In genomic region chr19:36535186-36535585, GRCm38 (mm10) we compare ENCODE assay signal across 8 mouse cellular contexts. TPM values are rescaled to one million over a fixed set of nuclear protein-coding genes. Genes with fewer than 3 reads are reported as not detected.
A peak's percentile ranks its signal among the peaks of the same experiment; 100 is the strongest.
DNase-seq lines count a peak whose midpoint lies in the region; ATAC-seq and TF ChIP-seq lines count a peak whose summit lies in the region.

No protein-coding gene starts in this region.

- TF ChIP-seq EP300 in lung, postnatal 0 days (IDR thresholded peaks at IDR 0.05) = no peak

- WGBS in heart, embryonic 13.5 days = 39% methylated on average over 2 of the region's 2 CpGs
- 44% methylated on average over 2 of the region's 2 CpGs for WGBS in lung, postnatal 0 days
- WGBS in limb, embryonic 15.5 days = 47% methylated on average over 2 of the region's 2 CpGs

- peaks cover 26% of the 10 kb centered on the region for H3K4me1 ChIP-seq in heart, embryonic 13.5 days
- 0 out of 2 replicates have a peak, but pooled peaks cover 5% of the 10 kb centered on the region for H3K4me1 ChIP-seq in lung, postnatal 0 days (ENCODE audit: insufficient read depth, low read depth, low read length)
- H3K4me1 ChIP-seq in limb, embryonic 15.5 days = peaks cover 14% of the 10 kb centered on the region

- H3K9me3 ChIP-seq in heart, embryonic 13.5 days = no peaks in the 10 kb centered on the region
- no peaks in the 10 kb centered on the region for H3K9me3 ChIP-seq in lung, postnatal 0 days (ENCODE audit: low read length)
- no peaks in the 10 kb centered on the region for H3K9me3 ChIP-seq in limb, embryonic 15.5 days

- TF ChIP-seq CTCF in lung, postnatal 0 days (IDR thresholded peaks at IDR 0.05) = no peak

- peak overlapping the region; percentile 62; the same call in 1 of the 2 replicates for H3K9ac ChIP-seq in heart, embryonic 13.5 days
- H3K9ac ChIP-seq in lung, postnatal 0 days (replicated peaks; ENCODE audit: low read depth) = no peak overlapping the region
- no peak overlapping the region for H3K9ac ChIP-seq in limb, embryonic 15.5 days

- peaks cover 10% of the 10 kb centered on the region for H3K27me3 ChIP-seq in heart, embryonic 13.5 days (replicated peaks)
- no peaks in the 10 kb centered on the region for H3K27me3 ChIP-seq in lung, postnatal 0 days (replicated peaks; ENCODE audit: insufficient read depth, low read length)
- H3K27me3 ChIP-seq in limb, embryonic 15.5 days = 0 out of 2 replicates have a peak, but pooled peaks cover 5% of the 10 kb centered on the region

- no peak for DNase-seq in heart, adult 18-20 months
- no peak for DNase-seq in lung, postnatal 0 days (ENCODE audit: low spot score)
- DNase-seq in lung, postnatal 4 days = no peak
- no peak for DNase-seq in MN1 (ENCODE audit: low spot score)
- DNase-seq in natural killer cell, adult 2 months (ENCODE audit: low spot score in 2 of 2) = no peak
- no peak for DNase-seq in layer of hippocampus, adult 11-12 months (ENCODE audit: low spot score)

- H3K4me3 ChIP-seq in heart, embryonic 13.5 days = peak overlapping the region; percentile 8; the same call in 1 of the 2 replicates
- no peak overlapping the region for H3K4me3 ChIP-seq in lung, postnatal 0 days (ENCODE audit: low read depth, low read length)
- no peak overlapping the region for H3K4me3 ChIP-seq in limb, embryonic 15.5 days

- no peak for ATAC-seq in heart, embryonic 13.5 days (ENCODE audit: extremely low read depth, insufficient number of reproducible peaks, low FRiP score, low TSS enrichment)
- ATAC-seq in lung, postnatal 0 days = no peak
- no peak for ATAC-seq in limb, embryonic 15.5 days (ENCODE audit: insufficient number of reproducible peaks, low FRiP score, low TSS enrichment, low read depth)

- H3K27ac ChIP-seq in heart, embryonic 13.5 days (replicated peaks) = peak overlapping the region; percentile 53
- no peak overlapping the region for H3K27ac ChIP-seq in lung, postnatal 0 days (ENCODE audit: low read length)
- 0 out of 2 replicates have a peak overlapping the region, but pooled peaks have one; percentile 43 for H3K27ac ChIP-seq in limb, embryonic 15.5 days

- no peaks in the 10 kb centered on the region for H3K36me3 ChIP-seq in heart, embryonic 13.5 days
- H3K36me3 ChIP-seq in lung, postnatal 0 days (ENCODE audit: insufficient read depth, low read length) = no peaks in the 10 kb centered on the region
- no peaks in the 10 kb centered on the region for H3K36me3 ChIP-seq in limb, embryonic 15.5 days

- H3K4me2 ChIP-seq in heart, embryonic 13.5 days = peak overlapping the region; percentile 57
- peak overlapping the region; percentile 49 for H3K4me2 ChIP-seq in lung, postnatal 0 days (replicated peaks; ENCODE audit: low read depth, low read length)
- peak overlapping the region; percentile 39 for H3K4me2 ChIP-seq in limb, embryonic 15.5 days

RNA-seq across cellular contexts. Expression of gene Hectd2, which starts 19.3 kb away (rescaled TPM):
- 6.0 and 6.1 TPM in 2 replicates for polyA plus RNA-seq in heart, embryonic 13.5 days (2015; fragmentation: Nextera tagmentation; extraction: Ambion mirVana)
- total RNA-seq in heart, adult 18-20 months (2021) = 1 to 10 TPM; 1.5 TPM
- polyA plus RNA-seq in lung, postnatal 0 days (2015; fragmentation: Nextera tagmentation; extraction: Ambion mirVana) = 1.4 and 1.6 TPM in 2 replicates
- 3.6 and 4.5 TPM in 2 replicates for polyA plus RNA-seq in limb, embryonic 15.5 days (2015; fragmentation: Nextera tagmentation; extraction: Ambion mirVana)
